Mouse (Mus musculus) gastrocnemius, postnatal 10 days (tissue): ENCODE data around the gene Cyp4f17. TPM values are rescaled to one million over a fixed set of nuclear protein-coding genes. Genes with fewer than 3 reads are reported as not detected.
A peak's percentile ranks its signal among the peaks of the same experiment; 100 is the strongest.
"Not testable (repeated sequence)": the region's sequence is repeated elsewhere in the genome, so short reads cannot be mapped to it uniquely, and the experiment has no call there.

Experiments
- DNase-seq: peaks from one replicate; pipeline ENCODE4 v3.0.0; 2021; ENCODE audit warnings: mixed read lengths
- long read RNA-seq, 2 experiments: library from polyadenylated mRNA; stranded (forward); transcript quantifications; one replicate each; pipeline ENCODE4 v2.0.0; 2021
- total RNA-seq, 2 experiments: library from RNA; stranded (reverse); gene quantifications; 2 replicates each; pipeline ENCODE4 v1.2.3; 2021

Gene Cyp4f17
- 1 to 10 TPM; 1.7 to 2.3 TPM for total RNA-seq
- long read RNA-seq, experiment 1, partial matches to known transcripts = 1 of 1 reads
- long read RNA-seq, experiment 1, other reads (novel, unspliced or antisense) = 0 of 1 reads
- long read RNA-seq, experiment 2 = 0 reads

DNA sequence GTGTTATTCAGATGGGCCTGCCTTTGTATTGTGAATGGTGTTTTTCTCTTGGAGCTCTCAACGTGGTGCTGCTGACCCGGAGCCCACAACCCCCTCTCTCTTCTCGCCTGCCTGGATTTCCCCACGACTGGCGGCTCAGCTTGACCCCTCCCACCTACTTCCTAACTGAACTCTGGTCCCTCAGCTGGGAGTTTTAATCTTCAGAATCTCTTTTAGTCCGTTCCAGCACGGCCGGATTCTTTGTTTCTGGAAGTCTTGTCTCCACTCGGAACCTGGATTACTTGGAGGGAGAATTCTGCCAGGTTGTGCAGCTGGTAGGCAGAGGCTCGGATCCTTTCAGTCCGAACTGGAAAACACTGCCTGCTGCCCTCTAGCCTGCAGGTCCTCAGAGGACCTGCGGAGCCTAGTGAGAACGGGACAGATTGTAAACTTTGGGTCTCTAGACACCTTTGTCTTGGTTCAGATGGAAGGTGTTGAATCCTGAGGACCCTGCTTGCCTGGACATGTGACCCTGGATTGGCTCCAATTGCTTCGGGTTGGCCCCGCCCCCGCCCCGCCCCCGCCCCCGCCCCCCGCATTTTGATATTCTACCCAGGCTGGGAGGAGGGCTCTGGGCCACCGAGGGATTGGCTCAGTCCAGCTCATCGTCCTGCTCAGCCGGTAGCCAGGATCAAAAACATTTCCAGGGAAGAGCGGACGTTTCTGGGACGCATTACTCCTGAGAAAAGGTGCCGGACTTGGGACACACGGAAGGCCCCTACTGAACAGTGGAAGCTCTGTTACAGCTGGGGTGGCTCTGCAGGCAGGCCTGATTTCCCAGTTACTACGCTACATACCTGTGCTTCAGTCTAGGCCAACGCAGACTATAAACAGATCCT lies at the start of gene Cyp4f17:
Gene Cyp4f17, plus strand, starts transcription at position 200 of the 878 bp plus-strand sequence.
- peak; percentile 25 for DNase-seq

DNA sequence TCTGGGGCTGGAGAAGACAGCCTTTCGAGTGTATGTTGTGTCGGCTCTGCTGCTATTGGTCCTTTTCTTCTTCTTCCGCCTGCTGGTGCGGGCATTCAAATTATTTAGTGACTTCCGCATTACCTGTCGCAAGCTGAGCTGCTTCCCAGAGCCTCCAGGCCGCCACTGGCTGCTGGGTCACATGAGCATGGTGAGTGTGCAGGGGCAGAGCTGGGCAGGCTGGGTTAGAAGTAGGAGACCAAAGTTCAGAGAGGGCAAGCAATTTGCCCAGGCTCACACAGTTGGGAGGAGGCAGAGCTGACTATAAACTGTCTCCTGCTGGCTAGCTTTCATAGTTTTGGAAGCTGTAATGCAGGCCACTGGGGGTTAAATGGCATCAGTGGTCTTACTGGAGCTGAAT lies 37.4 kb upstream of the Cyp4f17 start:
- no peak for DNase-seq

DNA sequence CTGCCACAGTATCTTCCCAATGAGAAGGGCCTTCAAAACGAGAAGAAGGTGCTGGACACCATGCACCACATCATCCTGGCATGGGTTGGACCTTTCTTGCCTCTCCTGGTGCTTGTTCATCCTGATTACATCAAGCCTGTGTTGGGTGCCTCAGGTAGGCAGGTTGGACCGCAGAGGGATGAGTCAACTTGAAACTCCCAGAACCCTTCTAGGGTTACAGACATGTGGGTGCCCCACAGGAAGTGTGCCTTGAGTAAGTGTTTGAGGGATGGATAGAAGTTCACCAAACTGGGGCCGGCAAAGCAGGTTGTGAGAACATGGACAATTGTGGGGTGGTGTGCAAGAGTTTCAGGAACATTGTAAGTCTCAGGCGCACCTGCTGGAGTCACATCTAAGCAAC lies 35.1 kb upstream of the Cyp4f17 start:
- DNase-seq = no peak

DNA sequence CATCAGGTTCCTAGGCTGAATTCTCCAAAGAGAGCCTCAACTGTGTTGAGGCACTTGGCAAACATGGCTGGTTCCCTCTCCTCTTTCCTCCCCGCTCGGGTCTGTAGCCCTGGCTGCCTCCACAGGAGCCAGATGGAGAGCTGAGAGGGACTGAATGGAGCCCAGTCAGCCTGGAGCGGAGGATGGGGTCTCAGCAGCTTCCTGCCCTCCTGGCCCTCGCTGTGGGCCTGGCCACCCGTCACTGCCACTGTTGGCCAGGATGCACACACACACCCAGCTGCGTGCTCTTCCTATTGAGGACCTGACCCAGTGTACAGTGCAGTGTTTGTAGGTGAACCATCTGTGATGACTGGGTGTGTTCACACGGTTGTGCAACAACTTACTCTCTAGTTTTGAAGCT lies 33.7 kb upstream of the Cyp4f17 start:
- DNase-seq = no peak

DNA sequence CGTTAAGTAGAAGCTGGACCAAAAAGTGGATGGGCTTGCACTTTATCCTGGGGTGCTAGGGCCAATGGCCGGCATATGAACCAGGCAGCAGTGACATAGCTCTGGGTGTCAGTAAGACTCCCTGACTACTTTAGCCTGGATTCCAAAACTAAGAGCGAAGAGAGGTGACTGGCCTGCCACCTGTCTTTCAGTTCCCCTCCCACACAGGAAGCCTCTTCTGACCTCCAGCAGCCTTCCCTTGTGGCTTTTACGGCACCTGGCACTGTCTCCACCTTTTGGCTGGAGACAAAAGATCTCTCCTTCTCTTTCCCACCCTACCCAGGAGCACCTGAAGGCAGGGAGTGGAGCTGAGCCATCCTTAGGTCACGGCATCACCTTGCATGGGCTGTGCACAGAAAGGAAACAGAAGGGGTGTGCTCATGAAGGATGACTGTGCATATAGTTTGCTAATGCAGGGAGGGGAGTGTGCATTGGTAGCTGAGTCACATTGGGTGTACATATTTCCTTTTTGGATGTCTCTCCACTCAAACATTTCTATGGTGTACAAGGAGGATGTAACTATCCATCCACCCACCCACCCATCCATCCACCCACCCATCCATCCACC lies 30.8 kb upstream of the Cyp4f17 start:
- no peak for DNase-seq

DNA sequence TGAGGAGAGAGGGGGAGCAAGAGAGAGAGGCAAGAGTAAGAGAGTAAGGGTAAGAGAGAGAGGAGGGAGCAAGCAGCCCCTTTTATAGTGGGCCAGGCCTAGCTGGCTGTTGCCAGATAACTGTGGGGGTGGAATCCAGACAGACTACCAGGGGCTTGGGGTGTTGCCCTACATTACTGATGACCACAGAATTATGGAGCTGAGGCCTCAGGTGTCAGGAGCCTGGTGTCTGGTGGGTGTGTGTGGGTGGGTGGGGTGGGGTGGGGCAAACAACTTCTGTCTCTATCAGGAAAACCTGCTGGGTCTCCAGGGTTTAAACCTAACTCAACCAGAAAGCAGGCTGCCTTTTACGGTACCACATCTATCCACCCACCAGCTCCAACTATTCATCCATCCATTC lies 28.6 kb upstream of the Cyp4f17 start:
- no peak for DNase-seq

DNA sequence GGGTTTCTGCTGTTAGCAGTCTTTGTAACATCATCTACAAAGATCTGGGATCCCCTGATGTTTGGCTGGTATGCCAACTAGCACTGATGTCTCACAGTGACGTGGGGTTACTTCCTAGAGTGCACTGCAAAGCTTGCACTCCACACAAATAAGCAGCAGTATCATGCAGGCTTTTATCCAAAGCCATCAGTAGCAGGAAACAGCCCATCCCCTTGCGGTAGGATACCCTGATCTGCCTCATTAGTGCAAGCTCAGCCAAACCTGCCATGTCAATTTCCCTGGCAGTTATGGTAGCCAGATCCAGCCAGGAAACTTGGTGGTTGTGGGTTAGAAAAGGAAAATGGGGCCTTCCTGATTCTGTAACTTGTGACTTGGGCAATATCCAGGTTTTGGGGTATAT lies 27.1 kb upstream of the Cyp4f17 start:
- DNase-seq = no peak

DNA sequence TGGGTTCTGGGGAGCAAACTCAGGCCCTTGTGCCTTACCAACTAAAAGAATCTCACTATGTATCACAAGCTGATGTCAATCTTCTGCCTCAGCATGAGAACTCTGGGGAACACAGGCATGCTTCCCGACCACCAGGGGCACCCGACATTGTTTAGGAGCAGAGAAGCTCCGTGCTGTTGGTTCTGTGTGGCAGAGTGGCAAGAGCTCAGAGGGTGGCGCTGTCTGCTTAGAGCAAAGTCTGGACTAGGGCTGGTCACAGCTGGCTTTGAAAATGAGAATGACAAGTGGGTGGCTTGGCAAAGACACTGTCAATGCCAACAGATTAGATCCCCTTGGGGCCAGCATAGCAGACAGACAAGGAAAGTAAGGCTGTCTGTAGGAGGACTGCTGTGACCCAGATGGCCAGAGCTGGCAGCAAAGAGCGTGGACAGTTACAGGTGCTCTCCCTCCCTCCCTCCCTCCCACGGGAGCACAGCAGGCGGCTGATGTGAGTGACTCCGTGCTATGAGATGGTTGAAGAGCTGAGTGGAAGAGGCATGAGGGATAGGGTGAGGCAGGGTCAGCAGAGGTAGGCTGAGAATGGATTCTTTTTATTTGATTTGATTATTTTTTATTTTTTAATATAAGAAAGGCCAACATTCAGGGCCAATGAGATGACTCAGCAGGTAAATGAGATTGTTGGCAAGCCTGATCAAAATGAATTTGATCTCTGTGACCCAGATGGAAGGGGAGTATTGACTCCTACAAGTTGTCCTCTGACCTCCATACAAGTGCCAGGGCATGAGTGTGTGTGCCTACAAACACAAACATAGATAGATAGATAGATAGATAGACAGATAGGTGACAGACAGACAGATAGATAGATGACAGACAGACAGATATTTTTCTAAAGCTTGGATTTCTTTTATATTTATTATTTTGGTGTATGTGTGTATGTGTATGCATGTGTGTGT lies 26.0 kb upstream of the Cyp4f17 start:
- DNase-seq = no peak

DNA sequence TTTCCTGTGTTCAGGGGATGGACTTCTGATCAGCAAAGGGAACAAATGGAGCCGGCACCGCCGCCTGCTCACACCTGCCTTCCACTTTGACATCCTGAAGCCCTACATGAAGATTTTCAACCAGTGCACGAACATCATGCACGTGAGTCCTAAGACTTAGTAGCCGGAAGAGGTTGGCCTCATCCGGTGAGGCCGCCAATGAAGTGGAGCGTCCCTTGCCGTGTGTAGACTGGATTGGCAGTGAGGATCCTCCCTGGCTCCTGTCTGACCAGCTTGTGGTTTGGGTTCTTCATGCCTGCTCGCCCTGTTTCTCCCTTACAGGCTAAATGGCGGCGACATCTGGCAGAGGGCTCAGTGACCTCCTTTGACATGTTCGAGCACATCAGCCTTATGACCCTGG lies 24.1 kb upstream of the Cyp4f17 start:
- no peak for DNase-seq

DNA sequence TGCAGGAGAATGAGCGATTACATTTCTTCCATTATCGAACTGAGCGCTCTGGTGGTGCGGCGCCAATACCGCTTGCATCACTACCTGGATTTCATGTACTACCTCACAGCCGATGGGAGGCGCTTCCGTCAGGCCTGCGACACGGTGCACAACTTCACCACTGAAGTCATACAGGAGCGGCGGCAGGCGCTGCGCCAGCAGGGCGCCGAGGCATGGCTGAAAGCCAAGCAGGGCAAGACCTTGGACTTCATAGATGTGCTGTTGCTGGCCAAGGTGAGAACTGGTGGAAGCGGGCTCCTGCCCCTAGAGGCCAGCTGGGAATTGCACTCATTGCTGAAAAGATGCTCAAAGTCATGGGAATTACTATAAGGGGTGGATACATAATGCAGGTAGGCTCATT lies 22.6 kb upstream of the Cyp4f17 start:
- DNase-seq = peak; percentile 65

DNA sequence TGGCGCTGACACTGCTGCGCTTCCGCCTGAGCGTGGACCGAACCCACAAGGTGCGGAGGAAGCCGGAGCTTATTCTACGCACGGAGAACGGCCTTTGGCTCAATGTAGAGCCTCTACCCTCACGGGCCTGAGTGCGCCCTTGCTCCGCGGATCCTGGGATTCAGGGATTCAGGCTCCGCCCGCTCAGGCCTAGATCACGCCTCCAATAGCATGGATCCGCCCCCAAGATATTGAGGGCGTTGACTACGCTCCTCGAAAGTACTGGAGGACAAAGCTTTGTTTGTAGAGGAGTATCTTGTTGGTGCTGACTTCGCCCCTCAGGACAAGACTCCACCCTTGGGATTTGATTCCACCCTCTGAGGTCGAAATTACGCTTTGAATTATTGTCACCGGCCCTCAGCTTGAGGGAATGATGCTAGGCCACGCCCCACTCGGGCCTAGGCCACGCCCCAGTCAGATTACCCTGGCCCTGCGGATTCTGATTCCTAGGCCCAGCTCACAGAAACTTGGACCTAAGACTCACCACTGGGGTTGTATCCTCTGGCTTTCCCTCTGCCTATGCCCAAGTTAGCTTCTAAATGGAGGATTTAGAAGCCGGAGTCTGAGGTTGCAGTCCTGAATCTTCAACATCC lies 13.4 kb upstream of the Cyp4f17 start:
- DNase-seq = peak; percentile 8

DNA sequence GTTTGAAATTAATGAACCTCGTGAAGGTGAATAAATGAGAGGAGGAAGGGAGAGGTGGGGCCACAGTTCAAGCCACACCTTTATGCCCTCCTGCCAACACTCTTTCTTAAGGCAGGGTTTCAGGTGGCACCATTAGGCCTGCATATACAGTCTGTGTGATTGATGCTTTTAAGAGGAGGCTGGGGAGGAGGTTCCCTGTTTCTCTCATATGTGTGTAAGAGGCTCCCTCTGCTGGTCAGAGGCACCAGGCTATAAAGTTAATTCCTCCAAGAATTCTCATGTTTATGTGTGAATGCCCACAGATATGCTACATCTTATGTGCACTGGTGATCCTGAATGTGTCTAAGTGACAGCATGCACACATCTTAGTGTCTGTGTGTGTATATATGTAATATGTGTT lies 11.2 kb upstream of the Cyp4f17 start:
- DNase-seq = peak; percentile 59

DNA sequence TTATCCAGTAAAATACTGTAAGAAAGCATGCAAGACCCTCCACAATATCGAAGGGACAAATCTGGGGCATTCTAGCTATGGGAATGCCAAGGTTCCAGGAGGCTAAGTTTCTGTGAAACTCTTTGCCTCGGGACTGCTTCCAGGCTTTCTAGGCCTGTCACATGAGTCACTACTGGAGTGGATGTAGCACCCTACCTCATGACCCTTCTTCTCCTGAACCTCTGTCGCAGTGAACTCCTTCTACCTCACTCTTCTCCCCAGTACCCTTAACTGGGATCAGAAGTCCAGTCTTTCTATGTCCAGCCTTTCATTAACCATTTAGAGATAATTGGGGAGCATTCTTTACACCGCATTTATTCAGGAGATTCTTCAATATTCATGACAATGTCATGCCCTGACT lies 5.3 kb upstream of the Cyp4f17 start:
- not testable (repeated sequence) for DNase-seq

DNA sequence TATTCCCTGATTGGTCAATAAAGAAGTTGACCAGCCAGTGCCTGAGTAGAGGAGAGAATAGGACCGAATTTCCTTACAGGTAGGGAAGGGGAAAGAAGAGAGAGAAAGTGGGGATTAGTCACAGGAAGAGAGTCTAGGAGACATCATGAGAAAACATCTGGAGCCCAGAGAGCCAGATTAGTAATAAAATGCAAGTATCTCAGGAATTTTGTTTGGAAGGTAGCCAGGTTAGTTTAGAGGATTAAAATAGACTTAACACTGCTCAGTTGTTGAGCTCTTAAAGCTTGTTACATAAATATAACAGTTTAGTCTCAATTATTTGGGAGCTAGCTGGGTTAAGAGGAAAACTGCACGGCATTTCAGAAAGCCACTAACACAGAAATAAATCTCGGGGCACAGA lies 4.8 kb upstream of the Cyp4f17 start:
- no peak for DNase-seq

DNA sequence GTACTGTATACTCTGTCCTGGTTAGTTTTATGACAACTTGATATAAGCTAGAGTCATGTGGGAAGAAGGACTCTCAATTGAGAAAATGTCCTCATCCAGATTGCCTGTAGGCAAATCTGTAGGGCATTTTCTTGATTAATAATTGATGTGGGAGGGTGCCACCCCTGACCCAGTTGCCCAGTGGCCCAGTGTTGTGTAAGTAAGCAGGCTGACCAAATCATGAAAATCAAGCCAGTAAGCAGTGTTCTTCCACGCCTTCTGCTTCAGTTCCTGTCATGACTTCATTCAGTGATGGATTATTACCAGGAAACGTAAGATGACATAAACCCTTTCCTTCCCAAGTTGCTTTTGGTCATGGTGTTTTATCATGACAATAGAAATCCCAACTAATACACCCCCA lies 2.7 kb upstream of the Cyp4f17 start:
- DNase-seq = no peak

DNA sequence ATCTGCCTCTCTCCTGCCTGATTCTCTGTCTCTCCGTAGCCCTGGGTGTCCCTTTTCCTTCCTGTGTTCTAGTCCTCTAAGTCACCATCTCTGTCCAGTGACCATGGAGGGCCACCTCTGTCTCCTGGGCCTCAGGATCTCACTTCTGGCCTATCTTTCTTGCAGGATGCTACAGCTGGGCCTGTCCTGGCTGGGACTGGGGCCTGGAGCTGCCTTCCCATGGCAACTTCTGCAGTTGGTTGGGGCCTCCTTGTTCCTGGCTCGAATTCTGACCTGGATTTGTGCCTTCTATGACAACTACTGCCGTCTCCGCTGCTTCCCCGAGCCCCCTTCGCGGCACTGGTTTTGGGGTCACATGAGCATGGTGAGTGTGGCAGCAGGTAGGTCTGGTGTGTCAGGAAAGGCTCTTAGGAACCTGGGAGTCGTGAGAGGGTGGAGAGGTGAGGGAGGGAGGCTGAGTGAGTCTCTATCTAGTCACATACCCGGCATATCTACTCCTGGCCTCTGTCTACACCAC lies 937 bp downstream of the Cyp4f17 start:
- peak; percentile 13 for DNase-seq

DNA sequence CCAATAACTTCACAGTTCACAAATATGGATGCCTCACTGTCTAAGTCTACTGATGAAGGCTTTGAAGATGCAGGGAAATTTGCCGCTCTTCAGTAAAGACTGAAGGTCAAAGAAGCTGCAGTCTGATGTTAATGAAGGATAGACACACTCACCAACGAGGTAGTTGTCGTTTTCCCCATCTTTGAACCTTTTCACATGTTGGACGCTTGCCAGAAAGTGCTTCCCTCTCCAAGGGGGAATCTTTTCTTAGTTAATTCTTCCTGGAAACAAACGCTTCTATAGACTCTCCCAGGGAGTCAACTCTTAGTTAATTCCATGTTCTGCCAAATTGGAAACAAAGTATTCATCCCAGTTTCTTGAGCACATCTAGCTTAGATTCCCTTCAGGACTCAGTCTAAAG lies 10.3 kb downstream of the Cyp4f17 start:
- no peak for DNase-seq

DNA sequence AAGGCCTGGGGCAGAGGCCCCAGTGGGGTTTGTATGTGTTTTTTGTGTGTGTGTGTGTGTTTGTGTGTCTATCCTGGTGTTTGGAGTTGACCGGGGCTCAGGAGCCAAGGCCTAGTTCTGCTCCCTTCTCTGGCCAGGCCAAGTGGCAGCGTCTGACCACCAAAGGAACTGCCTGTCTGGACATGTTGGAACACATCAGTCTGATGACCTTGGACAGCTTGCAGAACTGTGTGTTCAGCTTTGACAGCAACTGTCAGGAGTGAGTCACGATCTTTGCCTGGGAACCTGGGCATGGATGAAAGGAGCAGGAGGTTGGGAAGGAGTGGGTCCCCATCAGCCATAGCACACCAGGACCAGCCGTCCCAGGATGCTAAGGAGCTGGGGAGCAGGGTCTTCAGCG lies 16.1 kb downstream of the Cyp4f17 start:
- DNase-seq = no peak

DNA sequence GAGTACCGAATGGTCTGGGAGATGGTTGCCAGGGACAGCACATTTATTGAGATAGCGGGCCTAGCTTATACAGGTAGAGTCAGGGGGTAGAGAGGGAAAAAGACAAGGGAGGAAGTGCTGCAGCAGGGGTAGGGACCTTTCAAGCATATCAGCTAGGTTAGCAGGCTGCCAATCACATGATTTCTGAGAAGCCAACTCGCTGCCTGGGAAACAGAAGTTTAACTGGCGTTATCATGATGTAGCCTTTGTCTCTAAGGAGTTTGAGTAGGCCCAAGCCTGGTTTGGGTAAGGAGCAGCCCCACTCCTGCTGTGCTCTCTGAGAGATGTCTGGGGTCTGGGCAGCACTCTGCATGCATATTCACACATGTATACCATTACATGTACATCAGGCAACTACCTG lies 16.5 kb downstream of the Cyp4f17 start:
- no peak for DNase-seq

DNA sequence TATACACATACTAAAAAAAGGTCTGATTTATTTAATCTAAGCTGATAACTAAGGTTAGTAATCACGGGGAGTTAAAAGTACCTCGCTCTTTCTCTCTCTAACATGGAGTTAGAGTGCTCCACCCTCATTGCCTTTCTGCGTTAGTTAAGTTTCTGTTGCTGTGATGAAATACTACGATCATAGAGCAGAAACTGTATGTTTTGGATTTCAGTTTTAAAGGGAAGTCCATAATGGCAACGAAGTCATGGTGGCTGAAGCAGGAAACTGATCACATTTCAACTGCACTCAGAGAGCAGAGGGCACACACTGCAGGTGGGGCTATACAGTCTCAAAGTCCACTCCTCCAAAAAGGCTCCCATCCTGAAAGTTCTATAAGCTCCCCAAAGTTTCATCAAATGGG lies 17.0 kb downstream of the Cyp4f17 start:
- DNase-seq = no peak

DNA sequence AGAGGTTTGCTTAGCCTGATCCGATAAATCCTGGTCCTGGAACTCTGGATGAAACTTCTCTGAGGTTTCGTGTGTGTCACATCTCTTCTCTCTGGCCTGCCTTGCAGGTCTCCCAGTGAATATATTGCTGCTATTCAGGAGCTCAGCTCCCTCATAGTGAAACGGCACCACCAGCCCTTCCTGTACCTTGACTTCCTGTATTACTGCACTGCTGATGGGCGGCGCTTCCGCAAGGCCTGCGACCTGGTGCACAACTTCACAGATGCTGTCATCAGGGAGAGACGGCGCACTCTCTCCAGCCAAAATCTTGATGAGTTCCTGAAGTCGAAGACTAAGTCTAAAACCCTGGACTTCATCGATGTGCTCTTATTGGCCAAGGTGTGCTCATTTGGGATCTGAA lies 18.0 kb downstream of the Cyp4f17 start:
- no peak for DNase-seq

DNA sequence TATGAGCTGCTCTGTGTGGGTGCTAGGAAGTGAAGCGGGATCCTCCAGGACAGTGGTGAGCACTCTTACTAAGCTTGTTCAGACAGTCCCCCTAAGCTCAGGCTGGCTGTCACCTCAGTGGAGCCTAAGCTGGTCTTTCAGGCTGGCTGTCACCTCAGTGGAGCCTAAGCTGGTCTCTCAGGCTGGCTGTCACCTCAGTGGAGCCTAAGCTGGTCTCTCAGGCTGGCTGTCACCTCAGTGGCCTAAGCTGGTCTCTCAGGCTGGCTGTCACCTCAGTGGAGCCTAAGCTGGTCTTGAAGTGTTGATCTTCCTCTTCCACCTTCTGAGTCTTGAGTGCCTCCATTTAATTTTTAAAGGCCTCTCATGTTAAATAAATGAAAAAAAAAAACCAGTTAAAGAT lies 20.5 kb downstream of the Cyp4f17 start:
- not testable (repeated sequence) for DNase-seq
